Mouse (Mus musculus): ENCODE measurements around the gene Nin. TPM values are rescaled to one million over a fixed set of nuclear protein-coding genes. Genes with fewer than 3 reads are reported as not detected.

The Nin gene
- polyA plus RNA-seq, 1 experiment from 2014 or later = 11.0 TPM

DNA sequence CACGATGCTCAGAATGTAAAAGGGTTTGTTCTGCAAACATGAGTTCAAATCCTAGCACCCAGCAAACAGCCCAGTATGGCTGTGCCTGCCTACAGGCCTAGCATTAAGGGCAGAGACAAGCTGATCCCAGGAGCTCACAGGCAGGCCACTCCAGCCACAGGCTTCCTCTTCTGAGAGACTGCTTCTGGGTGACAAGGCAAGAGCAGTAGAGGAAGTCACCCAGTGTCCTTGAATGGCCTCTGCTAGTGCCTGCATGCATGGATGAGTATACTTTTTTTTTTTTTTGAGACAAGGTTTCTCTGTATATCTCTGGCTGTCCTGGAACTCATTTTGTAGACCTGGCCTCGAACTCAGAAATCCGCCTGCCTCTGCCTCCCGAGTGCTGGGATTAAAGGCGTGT lies 27.0 kb upstream of the Nin start:
- ATAC-seq (ENCODE audit: low FRiP score, low read depth) = no peak

DNA sequence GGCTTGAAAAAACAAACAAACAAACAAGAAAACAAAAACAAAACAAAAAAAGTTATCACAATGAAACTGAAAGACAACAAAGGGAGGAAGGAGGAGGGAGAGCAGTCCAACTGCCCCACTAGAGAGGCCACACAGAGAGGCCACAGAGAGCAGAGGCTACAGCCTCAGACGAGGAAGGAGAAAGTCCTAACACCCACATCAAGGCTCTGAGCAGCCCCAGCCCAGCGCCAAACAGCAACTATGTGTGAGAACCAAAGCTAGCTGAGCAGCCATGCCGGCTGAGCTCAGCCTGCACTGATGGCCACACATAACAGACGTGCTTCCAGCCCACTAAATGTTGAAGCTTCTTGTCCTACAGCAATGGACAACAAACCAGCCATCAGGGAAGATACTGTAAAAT lies 26.4 kb upstream of the Nin start:
- WGBS = 53% methylated on average over 4 of the region's 4 CpGs
- H3K4me2 ChIP-seq (replicated peaks) = no peak overlapping the region
- H3K36me3 ChIP-seq = no peaks in the 10 kb centered on the region
- no peaks in the 10 kb centered on the region for H3K4me1 ChIP-seq
- no peaks in the 10 kb centered on the region for H3K27me3 ChIP-seq
- H3K9ac ChIP-seq = no peak overlapping the region
- H3K27ac ChIP-seq = no peak overlapping the region
- H3K9me3 ChIP-seq = no peaks in the 10 kb centered on the region
- no peak for ATAC-seq (ENCODE audit: low FRiP score, low read depth)
- no peak overlapping the region for H3K4me3 ChIP-seq

More for the DNA sequence above, 27.0 kb upstream of the Nin start:
- Histone ChIP-seq H3K4me3 (no peak overlapping the region), H3K9me3 (no peaks in the 10 kb centered on the region), H3K9ac (no peak overlapping the region), H3K4me2 (replicated peaks) (no peak overlapping the region), H3K27ac (no peak overlapping the region), H3K27me3 (no peaks in the 10 kb centered on the region), H3K36me3 (no peaks in the 10 kb centered on the region), H3K4me1 (no peaks in the 10 kb centered on the region)
- WGBS = 94% methylated on average over 5 of the region's 5 CpGs

DNA sequence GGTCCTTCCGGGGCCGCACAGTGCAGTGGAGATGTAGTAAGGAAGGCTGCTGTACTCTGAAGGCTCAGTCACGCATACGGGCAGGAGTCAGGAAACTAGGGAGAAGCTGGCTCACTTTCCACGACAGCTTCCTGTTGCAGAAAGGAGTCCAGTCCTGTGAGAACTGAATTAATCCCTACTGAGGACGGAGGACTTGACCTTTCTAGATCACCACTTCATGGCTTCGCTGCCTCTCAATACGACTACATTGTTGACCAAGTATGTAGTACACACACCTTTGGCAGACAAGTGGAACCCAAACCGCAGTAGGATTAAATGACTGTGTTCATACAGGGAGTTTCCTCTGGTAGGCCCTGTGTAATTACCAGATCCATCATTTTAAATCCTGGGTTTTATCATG lies 24.1 kb upstream of the Nin start:
- Histone ChIP-seq H3K9me3 (no peaks in the 10 kb centered on the region), H3K4me3 (no peak overlapping the region), H3K27ac (no peak overlapping the region), H3K36me3 (no peaks in the 10 kb centered on the region), H3K9ac (no peak overlapping the region), H3K4me2 (replicated peaks) (no peak overlapping the region), H3K27me3 (no peaks in the 10 kb centered on the region), H3K4me1 (no peaks in the 10 kb centered on the region)
- 81% methylated on average over 9 of the region's 9 CpGs for WGBS
- no peak for ATAC-seq (ENCODE audit: low FRiP score, low read depth)

DNA sequence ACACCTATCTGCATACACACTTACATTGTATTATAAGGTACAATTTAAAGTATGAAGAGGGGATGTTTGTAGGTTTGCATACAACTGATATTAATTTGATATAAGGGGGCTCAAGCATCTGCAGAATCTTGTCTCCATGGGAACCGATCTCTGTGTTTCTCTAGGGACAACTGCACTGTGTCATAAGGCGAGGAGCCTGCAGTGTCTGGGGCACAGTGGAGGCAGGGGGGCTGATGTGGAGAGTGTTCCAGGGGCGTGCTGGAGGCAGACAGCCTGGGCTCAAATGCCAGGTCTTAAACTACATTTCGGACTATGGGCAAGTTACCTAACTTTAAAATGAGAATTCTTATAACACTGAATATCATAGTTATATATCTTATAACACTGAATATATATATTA lies 23.6 kb upstream of the Nin start:
- 76% methylated on average over 4 of the region's 4 CpGs for WGBS
- ATAC-seq (ENCODE audit: low FRiP score, low read depth) = no peak
- H3K27me3 ChIP-seq = no peaks in the 10 kb centered on the region
- no peaks in the 10 kb centered on the region for H3K4me1 ChIP-seq
- no peak overlapping the region for H3K9ac ChIP-seq
- no peak overlapping the region for H3K27ac ChIP-seq
- H3K4me2 ChIP-seq (replicated peaks) = no peak overlapping the region
- H3K4me3 ChIP-seq = no peak overlapping the region
- no peaks in the 10 kb centered on the region for H3K36me3 ChIP-seq
- no peaks in the 10 kb centered on the region for H3K9me3 ChIP-seq

DNA sequence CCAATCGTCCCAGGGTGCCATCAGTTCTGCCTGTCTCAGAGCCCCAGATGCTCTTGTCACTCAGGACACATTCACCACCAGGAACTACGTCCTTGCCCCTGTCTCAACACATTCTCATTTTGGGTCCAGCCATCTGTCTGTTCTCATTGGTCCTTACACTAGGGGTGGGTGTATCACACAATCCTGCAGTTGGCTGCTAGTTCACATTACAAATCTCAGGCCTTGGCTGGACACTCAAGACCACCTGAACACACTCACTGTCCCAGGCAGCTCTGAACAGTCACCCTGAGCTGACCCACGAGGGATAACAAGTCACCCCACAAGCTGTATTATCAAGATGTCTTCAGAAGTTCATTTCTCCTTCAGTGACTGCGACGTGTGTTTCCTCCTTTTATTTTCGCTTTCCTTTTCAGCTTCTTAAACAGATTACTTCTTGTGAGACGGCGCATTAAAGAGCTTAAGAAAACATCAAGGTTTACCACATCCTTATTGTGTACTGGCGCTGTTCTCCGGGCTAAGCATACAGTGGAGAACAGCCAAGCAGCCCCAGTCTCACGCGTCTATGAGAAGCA lies 22.8 kb upstream of the Nin start:
- no peaks in the 10 kb centered on the region for H3K9me3 ChIP-seq
- no peaks in the 10 kb centered on the region for H3K36me3 ChIP-seq
- no peak overlapping the region for H3K9ac ChIP-seq
- no peak overlapping the region for H3K27ac ChIP-seq
- H3K4me1 ChIP-seq = peaks cover 2% of the 10 kb centered on the region; the same call in 1 of the 2 replicates
- no peak overlapping the region for H3K4me3 ChIP-seq
- peak; percentile 55 for ATAC-seq (ENCODE audit: low FRiP score, low read depth)
- H3K27me3 ChIP-seq = no peaks in the 10 kb centered on the region
- WGBS = 62% methylated on average over 12 of the region's 12 CpGs
- no peak overlapping the region for H3K4me2 ChIP-seq (replicated peaks)

DNA sequence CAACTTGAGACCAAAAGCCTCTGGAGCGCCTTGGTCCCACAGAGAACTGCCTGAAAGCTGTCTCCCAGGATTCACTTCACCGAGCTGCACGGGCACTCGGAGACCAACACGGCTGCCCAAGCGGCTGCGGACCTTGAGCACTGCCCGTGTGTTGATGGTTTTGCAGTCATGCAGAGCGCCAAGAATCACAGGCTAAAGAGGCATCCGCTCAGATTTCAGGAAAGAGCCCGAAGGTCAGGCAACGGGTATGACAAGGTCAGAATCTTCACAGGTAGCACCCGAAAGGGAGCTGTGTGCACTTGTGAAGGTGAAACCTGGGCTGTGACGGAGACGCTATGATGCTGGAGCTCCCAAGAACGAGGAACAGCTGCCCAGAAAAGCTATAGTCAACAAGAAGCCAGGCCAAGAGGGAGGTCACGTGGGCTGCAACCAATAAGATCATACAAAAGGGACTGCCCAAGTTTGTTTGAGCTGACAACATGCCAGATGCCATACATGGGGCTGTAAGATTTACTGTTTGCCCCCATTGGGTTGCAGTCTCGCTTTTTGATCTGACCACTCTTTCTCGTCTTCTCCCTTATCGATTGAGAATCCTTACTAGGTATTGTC lies 21.2 kb upstream of the Nin start:
- Histone ChIP-seq H3K27me3 (no peaks in the 10 kb centered on the region), H3K27ac (no peak overlapping the region), H3K9ac (no peak overlapping the region), H3K4me3 (no peak overlapping the region), H3K4me2 (replicated peaks) (no peak overlapping the region), H3K36me3 (no peaks in the 10 kb centered on the region), H3K9me3 (no peaks in the 10 kb centered on the region), H3K4me1 (peaks cover 8% of the 10 kb centered on the region; the same call in 1 of the 2 replicates)
- ATAC-seq (ENCODE audit: low FRiP score, low read depth) = no peak
- WGBS = 88% methylated on average over 20 of the region's 20 CpGs

DNA sequence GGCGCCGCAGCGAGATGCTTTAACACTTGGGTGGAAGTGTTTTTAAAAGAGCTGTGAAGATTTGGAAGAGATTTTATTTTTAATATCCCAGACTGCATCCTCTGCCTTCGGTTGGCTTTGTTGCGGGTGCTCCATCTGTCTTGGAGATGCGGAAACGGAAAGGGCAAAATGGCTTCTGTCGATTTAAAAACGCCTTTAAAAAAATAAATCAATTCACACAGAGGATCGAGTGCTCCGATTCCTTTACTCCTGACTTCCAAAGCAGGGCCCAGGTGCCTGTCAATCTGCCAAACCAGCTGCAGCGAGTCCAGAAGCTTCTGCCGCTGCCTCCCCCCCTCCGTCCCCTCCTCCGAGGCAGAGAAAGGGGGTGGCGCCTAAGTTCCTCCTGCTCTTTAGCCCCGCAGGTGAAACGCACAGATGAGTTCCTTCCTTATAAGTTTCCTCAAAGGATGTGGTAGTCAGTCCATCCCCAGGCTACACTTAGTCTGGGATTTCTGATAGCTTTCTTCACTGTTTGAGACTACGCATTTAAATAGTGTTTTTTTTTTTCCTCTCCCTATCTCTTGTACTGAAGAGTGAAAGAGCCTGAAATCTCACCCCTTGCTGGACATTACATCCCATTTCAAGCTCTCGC lies 17.6 kb upstream of the Nin start:
- peak overlapping the region; percentile 36; the same call in 1 of the 2 replicates for H3K9ac ChIP-seq
- no peak for ATAC-seq (ENCODE audit: low FRiP score, low read depth)
- H3K27me3 ChIP-seq = no peaks in the 10 kb centered on the region
- WGBS = 41% methylated on average over 20 of the region's 20 CpGs
- no peaks in the 10 kb centered on the region for H3K36me3 ChIP-seq
- H3K4me3 ChIP-seq = peak overlapping the region; percentile 20; the same call in 1 of the 2 replicates
- H3K27ac ChIP-seq = no peak overlapping the region
- no peaks in the 10 kb centered on the region for H3K9me3 ChIP-seq
- H3K4me1 ChIP-seq = peaks cover 8% of the 10 kb centered on the region; the same call in 1 of the 2 replicates
- peak overlapping the region; percentile 55 for H3K4me2 ChIP-seq (replicated peaks)

DNA sequence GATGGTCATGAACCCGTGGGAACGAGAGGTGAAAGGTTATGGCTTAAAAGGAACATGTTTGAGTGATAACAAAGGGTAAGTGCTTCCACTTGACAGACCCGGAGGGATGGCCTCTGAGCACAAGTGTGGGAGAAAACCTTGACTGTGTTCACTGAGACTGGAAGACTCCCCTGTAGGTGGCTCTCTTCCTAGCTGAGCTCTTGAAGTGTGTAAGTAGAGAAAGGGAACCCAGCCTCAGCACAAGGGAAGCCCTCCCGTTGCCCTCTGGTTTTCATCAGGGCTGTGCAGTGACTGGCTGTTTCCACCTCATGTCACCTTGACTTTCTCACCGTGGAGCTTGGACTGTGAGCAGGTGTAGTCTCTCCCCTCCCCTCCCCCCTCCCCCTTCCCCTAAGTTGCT lies 15.6 kb upstream of the Nin start:
- H3K36me3 ChIP-seq = no peaks in the 10 kb centered on the region
- no peak overlapping the region for H3K4me2 ChIP-seq (replicated peaks)
- H3K4me1 ChIP-seq = peaks cover 8% of the 10 kb centered on the region; the same call in 1 of the 2 replicates
- H3K27me3 ChIP-seq = no peaks in the 10 kb centered on the region
- H3K27ac ChIP-seq = no peak overlapping the region
- ATAC-seq (ENCODE audit: low FRiP score, low read depth) = no peak
- H3K4me3 ChIP-seq = no peak overlapping the region
- H3K9ac ChIP-seq = no peak overlapping the region
- WGBS = 51% methylated on average over 5 of the region's 5 CpGs
- no peaks in the 10 kb centered on the region for H3K9me3 ChIP-seq

DNA sequence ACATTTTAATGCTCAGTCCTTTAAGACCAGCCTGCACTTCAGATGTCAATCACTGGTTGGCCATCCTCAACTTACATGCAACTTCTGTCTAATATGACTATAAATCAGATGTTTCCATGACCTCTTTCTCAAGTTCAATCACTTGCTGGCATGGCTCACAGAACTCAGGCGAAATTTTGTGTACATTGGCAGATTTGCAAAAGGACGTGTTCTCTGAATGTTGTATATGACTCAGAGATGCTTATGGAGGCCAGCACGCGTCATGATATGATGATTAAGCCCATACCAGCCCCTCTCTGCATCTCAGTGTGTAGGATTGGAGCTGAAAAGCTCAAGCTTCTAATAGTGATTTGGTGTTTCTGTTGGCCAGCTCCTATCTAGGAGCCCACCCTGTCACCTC lies 13.1 kb upstream of the Nin start:
- H3K27me3 ChIP-seq = no peaks in the 10 kb centered on the region
- no peak overlapping the region for H3K4me2 ChIP-seq (replicated peaks)
- WGBS = 90% methylated on average over 4 of the region's 4 CpGs
- H3K4me3 ChIP-seq = no peak overlapping the region
- no peaks in the 10 kb centered on the region for H3K36me3 ChIP-seq
- ATAC-seq (ENCODE audit: low FRiP score, low read depth) = no peak
- H3K27ac ChIP-seq = no peak overlapping the region
- peaks cover 8% of the 10 kb centered on the region; the same call in 1 of the 2 replicates for H3K4me1 ChIP-seq
- no peaks in the 10 kb centered on the region for H3K9me3 ChIP-seq
- no peak overlapping the region for H3K9ac ChIP-seq

DNA sequence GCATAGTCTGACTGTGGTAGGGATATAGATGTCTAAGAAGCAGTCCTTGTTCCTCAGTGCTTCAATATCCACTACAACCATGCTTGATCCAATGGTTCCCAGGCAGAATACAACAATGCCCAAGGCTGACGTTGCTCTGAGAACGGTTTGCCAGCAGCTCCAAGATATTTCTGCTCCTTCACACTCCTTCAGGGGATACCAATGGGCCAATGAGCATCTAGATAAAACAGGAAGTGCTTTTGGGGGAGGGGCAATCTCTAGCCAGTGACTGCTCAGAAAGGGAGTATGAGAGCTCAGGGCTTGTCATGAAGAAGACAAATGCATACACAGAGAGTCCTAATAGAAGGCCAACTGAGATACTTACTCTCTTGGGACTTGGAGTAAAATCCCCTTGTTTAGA lies 6.0 kb upstream of the Nin start:
- no peaks in the 10 kb centered on the region for H3K36me3 ChIP-seq
- no peak overlapping the region for H3K4me3 ChIP-seq
- H3K4me1 ChIP-seq = no peaks in the 10 kb centered on the region
- WGBS = 64% methylated on average over 2 of the region's 2 CpGs
- H3K9ac ChIP-seq = no peak overlapping the region
- no peak overlapping the region for H3K4me2 ChIP-seq (replicated peaks)
- H3K27ac ChIP-seq = no peak overlapping the region
- H3K27me3 ChIP-seq = peaks cover 5% of the 10 kb centered on the region; the same call in 1 of the 2 replicates
- ATAC-seq (ENCODE audit: low FRiP score, low read depth) = no peak
- H3K9me3 ChIP-seq = no peaks in the 10 kb centered on the region

DNA sequence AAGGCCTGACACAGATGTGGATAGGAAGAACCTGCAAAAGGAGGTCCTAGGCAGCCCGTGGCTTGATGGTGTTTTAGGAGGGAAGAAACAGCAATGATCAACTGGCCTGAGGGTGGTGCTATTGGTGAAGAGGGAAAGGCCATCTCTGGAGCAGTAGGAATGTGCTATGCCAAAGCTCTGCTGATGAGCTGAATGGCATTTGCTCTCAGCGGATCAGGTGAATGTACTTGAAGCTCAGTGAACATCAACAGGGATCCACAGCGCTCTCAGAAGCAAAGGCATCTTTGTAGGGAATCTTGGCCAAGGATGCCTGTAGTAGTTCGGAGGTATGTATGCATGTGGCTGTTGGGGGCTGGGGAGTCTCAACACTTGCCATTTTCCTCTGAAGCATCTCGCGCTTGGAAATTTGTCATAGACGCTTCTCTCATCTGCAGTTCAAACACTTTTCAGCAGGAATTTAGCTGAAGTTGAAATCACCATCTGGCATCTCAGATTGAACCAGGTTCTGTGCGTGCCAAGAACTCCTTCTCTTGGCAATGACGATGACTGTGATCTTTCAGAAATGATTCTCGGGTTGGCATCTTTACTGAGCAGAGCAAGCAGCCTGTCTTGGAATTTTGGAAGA lies 5.3 kb upstream of the Nin start:
- Histone ChIP-seq H3K4me1 (no peaks in the 10 kb centered on the region), H3K9me3 (no peaks in the 10 kb centered on the region), H3K4me3 (no peak overlapping the region), H3K9ac (no peak overlapping the region), H3K27me3 (peaks cover 9% of the 10 kb centered on the region), H3K4me2 (replicated peaks) (no peak overlapping the region), H3K36me3 (no peaks in the 10 kb centered on the region), H3K27ac (no peak overlapping the region)
- 88% methylated on average over 10 of the region's 10 CpGs for WGBS
- ATAC-seq (ENCODE audit: low FRiP score, low read depth) = no peak

DNA sequence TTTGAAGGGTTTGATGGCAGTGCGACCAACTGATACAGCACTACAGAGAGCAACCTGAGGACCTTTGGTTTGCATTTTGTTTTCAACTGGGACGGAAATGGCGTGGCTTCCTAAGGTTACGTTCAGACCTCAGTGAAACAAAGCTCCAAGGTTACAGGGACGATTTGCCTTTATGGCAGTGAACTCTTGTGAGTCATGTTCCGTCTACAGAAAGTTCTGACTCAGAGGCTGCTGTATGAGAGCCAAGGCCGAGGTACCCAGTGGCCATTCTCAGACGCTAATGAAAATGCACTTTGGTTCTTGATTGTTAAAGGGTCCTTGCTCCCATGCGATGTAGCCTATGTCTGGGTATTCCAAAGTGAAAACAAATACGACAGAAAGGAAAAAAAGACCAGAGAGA lies 3.6 kb upstream of the Nin start:
- H3K9me3 ChIP-seq = no peaks in the 10 kb centered on the region
- no peak overlapping the region for H3K4me2 ChIP-seq (replicated peaks)
- no peak overlapping the region for H3K9ac ChIP-seq
- WGBS = 87% methylated on average over 10 of the region's 10 CpGs
- no peak overlapping the region for H3K27ac ChIP-seq
- peaks cover 21% of the 10 kb centered on the region for H3K27me3 ChIP-seq
- H3K36me3 ChIP-seq = no peaks in the 10 kb centered on the region
- ATAC-seq (ENCODE audit: low FRiP score, low read depth) = no peak
- H3K4me3 ChIP-seq = no peak overlapping the region
- H3K4me1 ChIP-seq = peaks cover 5% of the 10 kb centered on the region; the same call in 1 of the 2 replicates

Data from limb, embryonic 13.5 days (tissue).